Mouse (Mus musculus): ENCODE measurements around the gene Cnnm1. TPM values are rescaled to one million over a fixed set of nuclear protein-coding genes. Genes with fewer than 3 reads are reported as not detected.

Cnnm1 gene
- total and polyA plus RNA-seq, 3 experiments = not detected

GRCm38 (mm10) chr19:43462141-43462540 lies 21.9 kb downstream of the Cnnm1 start:
- in situ Hi-C loops (cut with MboI; ENCODE audit: low pct_ligation_motif_present, low pct_unique_long_range_greater_than_20kb, low sequenced_read_pairs) = no loop called here

GRCm38 (mm10) chr19:43463546-43464293 lies 23.5 kb downstream of the Cnnm1 start:
- Histone ChIP-seq H3K9ac (ENCODE audit: insufficient read depth, low read depth) (no peak overlapping the region), H3K4me3 (replicated peaks in 1 of 3; ENCODE audit: low read depth in 2 of 3, low read length in 2 of 3, poor library complexity in 1 of 3) (no peak overlapping the region), H3K27me3 (replicated peaks) (no peaks in the 10 kb centered on the region), H3K27ac (ENCODE audit: insufficient read depth, low read depth) (no peak overlapping the region), H3K9me3 (replicated peaks; ENCODE audit: low read length) (peaks cover 2% of the 10 kb centered on the region), H3K36me3 (replicated peaks in 1 of 2; ENCODE audit: control insufficient read depth in 1 of 2, insufficient read depth in 1 of 2, low read length in 1 of 2) (no peaks in the 10 kb centered on the region), H3K79me2 (replicated peaks; ENCODE audit: control insufficient read depth, extremely low read depth, insufficient read depth, poor library complexity, severe bottlenecking) (no peaks in the 10 kb centered on the region), H3K4me1 (ENCODE audit: control insufficient read depth in 1 of 2, insufficient read depth in 2 of 2) (peaks cover 2 to 20% of the 10 kb centered on the region in 2 experiments; a peak in 2 of 4 replicates), H3K4me2 (ENCODE audit: insufficient read depth, low read depth, poor library complexity, severe bottlenecking) (no peak overlapping the region)
- in situ Hi-C loops (cut with MboI; ENCODE audit: low pct_ligation_motif_present, low pct_unique_long_range_greater_than_20kb, low sequenced_read_pairs) = no loop called here
- dilution Hi-C loops (cut with MboI; ENCODE audit: extremely low pct_ligation_motif_present, extremely low pct_unique_long_range_greater_than_20kb, low sequenced_read_pairs) = no loop called here
- DNase-seq (ENCODE audit: extremely low read depth) = no peak
- TF ChIP-seq ETS1 (conservative IDR thresholded peaks at IDR 0.05; ENCODE audit: low read depth, low read length) (no peak), NRF1 (IDR thresholded peaks at IDR 0.05; ENCODE audit: low read depth, low read length) (no peak), JUN (IDR thresholded peaks at IDR 0.05; ENCODE audit: insufficient read depth, low read depth, low read length) (no peak), ELF1 (IDR thresholded peaks at IDR 0.05; ENCODE audit: low read depth, low read length) (no peak), TCF12 (IDR thresholded peaks at IDR 0.05; ENCODE audit: low read depth, low read length) (no peak), E2F4 (IDR thresholded peaks at IDR 0.05; ENCODE audit: insufficient replicate concordance, low read depth, low read length) (no peak), USF1 (IDR thresholded peaks at IDR 0.05; ENCODE audit: low read depth, low read length) (no peak), SIN3A (IDR thresholded peaks at IDR 0.05; ENCODE audit: low read length) (no peak), BHLHE40 (IDR thresholded peaks at IDR 0.05; ENCODE audit: low read depth, low read length) (no peak), USF2 (conservative IDR thresholded peaks at IDR 0.05; ENCODE audit: low read depth, low read length) (no peak), SMC3 (IDR thresholded peaks at IDR 0.05; ENCODE audit: low read depth, low read length) (no peak), MAX (IDR thresholded peaks at IDR 0.05; ENCODE audit: low read length) (no peak), ZNF384 (IDR thresholded peaks at IDR 0.05; ENCODE audit: low read depth, low read length) (no peak)

More at GRCm38 (mm10) chr19:43462141-43462540, 21.9 kb downstream of the Cnnm1 start:
- Histone ChIP-seq H3K79me2 (replicated peaks; ENCODE audit: control insufficient read depth, extremely low read depth, insufficient read depth, poor library complexity, severe bottlenecking) (no peaks in the 10 kb centered on the region), H3K9me3 (replicated peaks; ENCODE audit: low read length) (peaks cover 2% of the 10 kb centered on the region), H3K4me2 (ENCODE audit: insufficient read depth, low read depth, poor library complexity, severe bottlenecking) (no peak overlapping the region), H3K4me1 (ENCODE audit: control insufficient read depth in 1 of 2, insufficient read depth in 2 of 2) (peaks cover 2 to 12% of the 10 kb centered on the region in 2 experiments; a peak in 2 of 4 replicates), H3K27ac (ENCODE audit: insufficient read depth, low read depth) (no peak overlapping the region), H3K36me3 (replicated peaks in 1 of 2; ENCODE audit: control insufficient read depth in 1 of 2, insufficient read depth in 1 of 2, low read length in 1 of 2) (no peaks in the 10 kb centered on the region), H3K9ac (ENCODE audit: insufficient read depth, low read depth) (no peak overlapping the region), H3K27me3 (replicated peaks) (no peaks in the 10 kb centered on the region), H3K4me3 (replicated peaks in 1 of 3; ENCODE audit: low read depth in 2 of 3, low read length in 2 of 3, poor library complexity in 1 of 3) (no peak overlapping the region)
- TF ChIP-seq POLR2A (IDR thresholded peaks at IDR 0.05; ENCODE audit: low read depth, low read length) = no peak
- no peak for TF ChIP-seq ELF1 (IDR thresholded peaks at IDR 0.05; ENCODE audit: low read depth, low read length)
- no peak for TF ChIP-seq TCF12 (IDR thresholded peaks at IDR 0.05; ENCODE audit: low read depth, low read length)
- TF ChIP-seq MYC (IDR thresholded peaks at IDR 0.05; ENCODE audit: low read depth, low read length) = no peak
- TF ChIP-seq CTCF (conservative IDR thresholded peaks at IDR 0.05 in 1 of 2, IDR thresholded peaks at IDR 0.05 in 1 of 2; ENCODE audit: low read depth in 2 of 2, low read length in 2 of 2) = no peak
- no peak for TF ChIP-seq PAX5 (IDR thresholded peaks at IDR 0.05; ENCODE audit: low read length)
- no peak for TF ChIP-seq NRF1 (IDR thresholded peaks at IDR 0.05; ENCODE audit: low read depth, low read length)
- dilution Hi-C loops (cut with MboI; ENCODE audit: extremely low pct_ligation_motif_present, extremely low pct_unique_long_range_greater_than_20kb, low sequenced_read_pairs) = no loop called here
- no peak for DNase-seq (ENCODE audit: extremely low read depth)

Measured in CH12.LX (cell line).